Mouse (Mus musculus) thymus, adult 2 months (tissue): Measurements from ENCODE around the gene Cd8a.

ENCODE experiments used
- CTCF ChIP-seq: fragments of 200-500 bp; IDR thresholded peaks from 2 replicates; pipeline ENCODE4 v1.5.1; 2012; ENCODE audit warnings: mild to moderate bottlenecking, control low read depth, low read length, moderate library complexity, borderline replicate concordance; ENCODE audit not compliant: control insufficient read depth, poor library complexity, insufficient read depth; ENCODE audit errors: extremely low read depth
- POLR2A ChIP-seq: fragments of 200-500 bp; IDR thresholded peaks from 2 replicates; pipeline ENCODE4 v1.6.1; 2012; ENCODE audit warnings: mild to moderate bottlenecking, low read length, control low read depth, moderate library complexity; ENCODE audit not compliant: control insufficient read depth, poor library complexity, insufficient read depth; ENCODE audit errors: extremely low read depth

DNA sequence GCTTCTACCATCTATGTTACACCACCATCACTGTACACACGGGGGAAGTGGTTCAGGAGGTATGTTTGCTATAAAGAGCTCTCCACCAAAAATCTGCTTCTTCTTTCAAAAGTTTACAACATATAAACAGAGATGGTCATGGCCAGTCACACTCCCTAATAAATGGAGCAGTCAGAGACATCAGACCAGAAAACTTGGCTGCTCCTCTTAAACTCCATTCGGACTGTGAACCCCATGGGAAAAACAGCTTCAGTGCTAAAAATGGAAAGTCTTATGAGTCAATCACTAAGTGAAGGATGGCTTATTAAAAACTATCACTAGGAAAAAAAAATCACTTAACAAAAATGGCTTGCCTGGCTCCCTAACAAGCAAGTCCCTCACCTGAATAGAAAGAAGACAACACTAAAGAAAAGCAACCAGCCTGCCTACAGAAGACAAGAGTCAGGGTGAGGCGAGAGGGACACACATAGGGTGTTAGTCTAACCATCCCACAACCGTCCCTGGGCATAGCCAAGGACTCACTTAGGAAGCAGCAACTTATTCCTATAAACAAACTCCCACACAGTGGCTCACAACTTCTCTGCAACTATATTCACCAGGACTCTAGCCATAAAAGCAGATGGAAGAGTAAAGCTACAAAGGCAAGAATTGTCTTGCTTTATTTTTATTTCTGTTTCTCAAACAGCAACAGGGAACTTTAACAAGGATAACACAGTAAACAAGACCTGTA, 54.9 kb downstream of the Cd8a start:
- no peak for TF ChIP-seq POLR2A
- TF ChIP-seq CTCF, result no peak
